Mouse (Mus musculus): ENCODE results near the gene Dnmbp.

Dnmbp gene

GRCm38 (mm10) chr19:43879401-43880212, 60.4 kb downstream of the Dnmbp start:
- no peak for DNase-seq (ENCODE audit: low read depth, low spot score)

- DNase-seq (ENCODE audit: low read depth, low spot score): no peak
Measured at GRCm38 (mm10) chr19:43878111-43879092, 61.6 kb downstream of the Dnmbp start.

- DNase-seq (ENCODE audit: low read depth, low spot score): no peak
Measured at GRCm38 (mm10) chr19:43877364-43877763, 62.6 kb downstream of the Dnmbp start.

GRCm38 (mm10) chr19:43875996-43876395, 64.0 kb downstream of the Dnmbp start:
- DNase-seq (ENCODE audit: low read depth, low spot score): no peak

GRCm38 (mm10) chr19:43874351-43874750, 65.6 kb downstream of the Dnmbp start:
- DNase-seq (ENCODE audit: low read depth, low spot score): no peak

GRCm38 (mm10) chr19:43870418-43870817, 69.6 kb downstream of the Dnmbp start:
- DNase-seq (ENCODE audit: low read depth, low spot score): no peak

- no peak for DNase-seq (ENCODE audit: low read depth, low spot score)
Measured at GRCm38 (mm10) chr19:43857347-43857746, 82.6 kb downstream of the Dnmbp start.

GRCm38 (mm10) chr19:43852837-43853545, 87.0 kb downstream of the Dnmbp start:
- DNase-seq (ENCODE audit: low read depth, low spot score): no peak

- DNase-seq (ENCODE audit: low read depth, low spot score): no peak
Measured at GRCm38 (mm10) chr19:43851996-43852630, 87.9 kb downstream of the Dnmbp start.

- no peak for DNase-seq (ENCODE audit: low read depth, low spot score)
Measured at GRCm38 (mm10) chr19:43850026-43850425, 90.0 kb downstream of the Dnmbp start.

GRCm38 (mm10) chr19:43847966-43848365, 92.0 kb downstream of the Dnmbp start:
- DNase-seq (ENCODE audit: low read depth, low spot score): no peak

GRCm38 (mm10) chr19:43847056-43847455, 92.9 kb downstream of the Dnmbp start:
- no peak for DNase-seq (ENCODE audit: low read depth, low spot score)

- DNase-seq (ENCODE audit: low read depth, low spot score): no peak
Measured at GRCm38 (mm10) chr19:43845331-43845908, 94.6 kb downstream of the Dnmbp start.

GRCm38 (mm10) chr19:43843184-43843583, 96.8 kb downstream of the Dnmbp start:
- DNase-seq (ENCODE audit: low read depth, low spot score): no peak

GRCm38 (mm10) chr19:43832425-43833069, 107.4 kb downstream of the Dnmbp start:
- DNase-seq (ENCODE audit: low read depth, low spot score): peak; percentile 30

GRCm38 (mm10) chr19:43826855-43827254, 113.1 kb downstream of the Dnmbp start:
- DNase-seq (ENCODE audit: low read depth, low spot score): no peak

- no peak for DNase-seq (ENCODE audit: low read depth, low spot score)
Measured at GRCm38 (mm10) chr19:43815661-43816414, 124.2 kb downstream of the Dnmbp start.

GRCm38 (mm10) chr19:43813315-43813714, 126.7 kb downstream of the Dnmbp start:
- no peak for DNase-seq (ENCODE audit: low read depth, low spot score)

GRCm38 (mm10) chr19:43811419-43811818, 128.6 kb downstream of the Dnmbp start:
- DNase-seq (ENCODE audit: low read depth, low spot score): no peak

- no peak for DNase-seq (ENCODE audit: low read depth, low spot score)
Measured at GRCm38 (mm10) chr19:43809331-43809730, 130.7 kb downstream of the Dnmbp start.
